Mouse (Mus musculus): ENCODE data around the gene Pdcd5. TPM values are rescaled to one million over a fixed set of nuclear protein-coding genes. Genes with fewer than 3 reads are reported as not detected.
A peak's percentile ranks its signal among the peaks of the same experiment; 100 is the strongest.

Pdcd5 gene
- polyA plus RNA-seq (2015; fragmentation: Nextera tagmentation; extraction: Ambion mirVana): 223 and 224 TPM in 2 replicates

- Histone ChIP-seq H3K9me3 (ENCODE audit: control insufficient read depth, low read length) (no peaks in the 10 kb centered on the region), H3K4me2 (ENCODE audit: low read depth, low read length) (peak within 1 kb of the TSS; percentile 59), H3K4me3 (ENCODE audit: low read length) (peak within 1 kb of the TSS; percentile 96), H3K9ac (ENCODE audit: low read length) (peak within 1 kb of the TSS; percentile 95), H3K27me3 (ENCODE audit: control insufficient read depth, insufficient read depth, low read depth, low read length) (no peaks in the 10 kb centered on the region), H3K4me1 (replicated peaks; ENCODE audit: control insufficient read depth, insufficient read depth, low read length) (peaks cover 2% of the 10 kb centered on the region; the same call in 1 of the 2 replicates), H3K36me3 (ENCODE audit: control insufficient read depth, insufficient read depth, low read length) (peaks cover 16% of the 10 kb centered on the region), H3K27ac (ENCODE audit: low read length) (peak within 1 kb of the TSS; percentile 77)
- WGBS: under 1% methylated on average over 57 of the region's 64 CpGs
- peak; percentile 93 for ATAC-seq (ENCODE audit: low read depth)
Measured at GRCm38 (mm10) chr7:35647101-35647698, at the start of gene Pdcd5. Gene Pdcd5, minus strand, starts transcription at chr7:35647521.

- WGBS: 88% methylated on average over 12 of the region's 12 CpGs
- Histone ChIP-seq H3K4me2 (ENCODE audit: low read depth, low read length) (no peak overlapping the region), H3K27me3 (ENCODE audit: control insufficient read depth, insufficient read depth, low read depth, low read length) (no peaks in the 10 kb centered on the region), H3K4me3 (ENCODE audit: low read length) (no peak overlapping the region), H3K27ac (ENCODE audit: low read length) (no peak overlapping the region), H3K4me1 (replicated peaks; ENCODE audit: control insufficient read depth, insufficient read depth, low read length) (no peaks in the 10 kb centered on the region), H3K9ac (ENCODE audit: low read length) (no peak overlapping the region), H3K36me3 (ENCODE audit: control insufficient read depth, insufficient read depth, low read length) (no peaks in the 10 kb centered on the region; the same call in 1 of the 2 replicates), H3K9me3 (ENCODE audit: control insufficient read depth, low read length) (no peaks in the 10 kb centered on the region)
- no peak for ATAC-seq (ENCODE audit: low read depth)
Measured at GRCm38 (mm10) chr7:35692641-35693040, 45.3 kb upstream of the Pdcd5 start.

GRCm38 (mm10) chr7:35692117-35692516 lies 44.8 kb upstream of the Pdcd5 start:
- ATAC-seq (ENCODE audit: low read depth): no peak
- Histone ChIP-seq H3K9me3 (ENCODE audit: control insufficient read depth, low read length) (no peaks in the 10 kb centered on the region), H3K9ac (ENCODE audit: low read length) (no peak overlapping the region), H3K4me3 (ENCODE audit: low read length) (no peak overlapping the region), H3K27me3 (ENCODE audit: control insufficient read depth, insufficient read depth, low read depth, low read length) (no peaks in the 10 kb centered on the region), H3K27ac (ENCODE audit: low read length) (no peak overlapping the region), H3K4me2 (ENCODE audit: low read depth, low read length) (no peak overlapping the region), H3K36me3 (ENCODE audit: control insufficient read depth, insufficient read depth, low read length) (no peaks in the 10 kb centered on the region; the same call in 1 of the 2 replicates), H3K4me1 (replicated peaks; ENCODE audit: control insufficient read depth, insufficient read depth, low read length) (0 out of 2 replicates have a peak, but pooled peaks cover 2% of the 10 kb centered on the region)
- 75% methylated on average over 14 of the region's 14 CpGs for WGBS

GRCm38 (mm10) chr7:35688781-35689349 lies 41.5 kb upstream of the Pdcd5 start:
- H3K27ac ChIP-seq (ENCODE audit: low read length): no peak overlapping the region
- no peak overlapping the region for H3K9ac ChIP-seq (ENCODE audit: low read length)
- no peak for ATAC-seq (ENCODE audit: low read depth)
- H3K4me1 ChIP-seq (replicated peaks; ENCODE audit: control insufficient read depth, insufficient read depth, low read length): peaks cover 5% of the 10 kb centered on the region; the same call in 1 of the 2 replicates
- 75% methylated on average over 11 of the region's 11 CpGs for WGBS
- H3K4me2 ChIP-seq (ENCODE audit: low read depth, low read length): no peak overlapping the region
- H3K36me3 ChIP-seq (ENCODE audit: control insufficient read depth, insufficient read depth, low read length): no peaks in the 10 kb centered on the region; the same call in 1 of the 2 replicates
- no peaks in the 10 kb centered on the region for H3K9me3 ChIP-seq (ENCODE audit: control insufficient read depth, low read length)
- no peaks in the 10 kb centered on the region for H3K27me3 ChIP-seq (ENCODE audit: control insufficient read depth, insufficient read depth, low read depth, low read length)
- no peak overlapping the region for H3K4me3 ChIP-seq (ENCODE audit: low read length)

- no peak overlapping the region for H3K27ac ChIP-seq (ENCODE audit: low read length)
- no peak overlapping the region for H3K9ac ChIP-seq (ENCODE audit: low read length)
- H3K9me3 ChIP-seq (ENCODE audit: control insufficient read depth, low read length): no peaks in the 10 kb centered on the region
- WGBS: 70% methylated on average over 9 of the region's 9 CpGs
- H3K27me3 ChIP-seq (ENCODE audit: control insufficient read depth, insufficient read depth, low read depth, low read length): no peaks in the 10 kb centered on the region
- H3K4me3 ChIP-seq (ENCODE audit: low read length): no peak overlapping the region
- no peaks in the 10 kb centered on the region; the same call in 1 of the 2 replicates for H3K36me3 ChIP-seq (ENCODE audit: control insufficient read depth, insufficient read depth, low read length)
- no peak overlapping the region for H3K4me2 ChIP-seq (ENCODE audit: low read depth, low read length)
- ATAC-seq (ENCODE audit: low read depth): no peak
- peaks cover 5% of the 10 kb centered on the region; the same call in 1 of the 2 replicates for H3K4me1 ChIP-seq (replicated peaks; ENCODE audit: control insufficient read depth, insufficient read depth, low read length)
Measured at GRCm38 (mm10) chr7:35688276-35688675, 41.0 kb upstream of the Pdcd5 start.

- peak overlapping the region; percentile 55 for H3K4me2 ChIP-seq (ENCODE audit: low read depth, low read length)
- no peaks in the 10 kb centered on the region; the same call in 1 of the 2 replicates for H3K36me3 ChIP-seq (ENCODE audit: control insufficient read depth, insufficient read depth, low read length)
- no peak overlapping the region for H3K9ac ChIP-seq (ENCODE audit: low read length)
- ATAC-seq (ENCODE audit: low read depth): peak; percentile 53
- H3K9me3 ChIP-seq (ENCODE audit: control insufficient read depth, low read length): no peaks in the 10 kb centered on the region
- H3K27ac ChIP-seq (ENCODE audit: low read length): no peak overlapping the region
- peak overlapping the region; percentile 29 for H3K4me3 ChIP-seq (ENCODE audit: low read length)
- peaks cover 5% of the 10 kb centered on the region; the same call in 1 of the 2 replicates for H3K4me1 ChIP-seq (replicated peaks; ENCODE audit: control insufficient read depth, insufficient read depth, low read length)
- 19% methylated on average over 10 of the region's 10 CpGs for WGBS
- H3K27me3 ChIP-seq (ENCODE audit: control insufficient read depth, insufficient read depth, low read depth, low read length): no peaks in the 10 kb centered on the region
Measured at GRCm38 (mm10) chr7:35687229-35687628, 39.9 kb upstream of the Pdcd5 start.

GRCm38 (mm10) chr7:35686756-35687155 lies 39.4 kb upstream of the Pdcd5 start:
- peaks cover 5% of the 10 kb centered on the region; the same call in 1 of the 2 replicates for H3K4me1 ChIP-seq (replicated peaks; ENCODE audit: control insufficient read depth, insufficient read depth, low read length)
- peak overlapping the region; percentile 29 for H3K4me3 ChIP-seq (ENCODE audit: low read length)
- ATAC-seq (ENCODE audit: low read depth): 0 out of 2 replicates have a peak, but pooled peaks have one; percentile 44
- H3K27me3 ChIP-seq (ENCODE audit: control insufficient read depth, insufficient read depth, low read depth, low read length): no peaks in the 10 kb centered on the region
- H3K27ac ChIP-seq (ENCODE audit: low read length): no peak overlapping the region
- H3K36me3 ChIP-seq (ENCODE audit: control insufficient read depth, insufficient read depth, low read length): no peaks in the 10 kb centered on the region; the same call in 1 of the 2 replicates
- H3K9ac ChIP-seq (ENCODE audit: low read length): no peak overlapping the region
- no peaks in the 10 kb centered on the region for H3K9me3 ChIP-seq (ENCODE audit: control insufficient read depth, low read length)
- WGBS: 26% methylated on average over 13 of the region's 13 CpGs
- peak overlapping the region; percentile 55 for H3K4me2 ChIP-seq (ENCODE audit: low read depth, low read length)

GRCm38 (mm10) chr7:35686216-35686615 lies 38.9 kb upstream of the Pdcd5 start:
- H3K9ac ChIP-seq (ENCODE audit: low read length): no peak overlapping the region
- WGBS: 51% methylated on average over 11 of the region's 11 CpGs
- H3K9me3 ChIP-seq (ENCODE audit: control insufficient read depth, low read length): no peaks in the 10 kb centered on the region
- peak overlapping the region; percentile 16; the same call in 1 of the 2 replicates for H3K27ac ChIP-seq (ENCODE audit: low read length)
- H3K4me1 ChIP-seq (replicated peaks; ENCODE audit: control insufficient read depth, insufficient read depth, low read length): peaks cover 5% of the 10 kb centered on the region; the same call in 1 of the 2 replicates
- H3K4me2 ChIP-seq (ENCODE audit: low read depth, low read length): no peak overlapping the region
- no peaks in the 10 kb centered on the region for H3K27me3 ChIP-seq (ENCODE audit: control insufficient read depth, insufficient read depth, low read depth, low read length)
- no peak overlapping the region for H3K4me3 ChIP-seq (ENCODE audit: low read length)
- H3K36me3 ChIP-seq (ENCODE audit: control insufficient read depth, insufficient read depth, low read length): no peaks in the 10 kb centered on the region; the same call in 1 of the 2 replicates
- 0 out of 2 replicates have a peak, but pooled peaks have one; percentile 27 for ATAC-seq (ENCODE audit: low read depth)

GRCm38 (mm10) chr7:35683409-35684122 lies 36.2 kb upstream of the Pdcd5 start:
- no peak overlapping the region for H3K27ac ChIP-seq (ENCODE audit: low read length)
- H3K36me3 ChIP-seq (ENCODE audit: control insufficient read depth, insufficient read depth, low read length): no peaks in the 10 kb centered on the region
- H3K4me2 ChIP-seq (ENCODE audit: low read depth, low read length): no peak overlapping the region
- no peaks in the 10 kb centered on the region for H3K9me3 ChIP-seq (ENCODE audit: control insufficient read depth, low read length)
- no peak overlapping the region for H3K9ac ChIP-seq (ENCODE audit: low read length)
- H3K4me1 ChIP-seq (replicated peaks; ENCODE audit: control insufficient read depth, insufficient read depth, low read length): peaks cover 5% of the 10 kb centered on the region; the same call in 1 of the 2 replicates
- no peaks in the 10 kb centered on the region for H3K27me3 ChIP-seq (ENCODE audit: control insufficient read depth, insufficient read depth, low read depth, low read length)
- WGBS: 84% methylated on average over 6 of the region's 6 CpGs
- no peak overlapping the region for H3K4me3 ChIP-seq (ENCODE audit: low read length)
- no peak for ATAC-seq (ENCODE audit: low read depth)
